Mouse (Mus musculus): ENCODE results near the gene Gm2564.
"Not testable (repeated sequence)": the region's sequence is repeated elsewhere in the genome, so short reads cannot be mapped to it uniquely, and the experiment has no call there.

The Gm2564 gene

GRCm38 (mm10) chr4:42629419-42629818, at the start of gene Gm2564:
TSS of gene Gm2564 (plus strand) at chr4:42629719.
- DNase-seq (ENCODE audit: low spot score), result not testable (repeated sequence)

GRCm38 (mm10) chr4:42611895-42612294, 17.6 kb upstream of the Gm2564 start, which contains the start of gene Gm10591:
TSS of gene Gm10591 (plus strand) at chr4:42612195.
- DNase-seq (ENCODE audit: low spot score), result not testable (repeated sequence)

GRCm38 (mm10) chr4:42654951-42655350, 25.4 kb downstream of the Gm2564 start, which contains the start of gene Ccl27b:
TSS of gene Ccl27b (plus strand) at chr4:42655251.
- not testable (repeated sequence) for DNase-seq (ENCODE audit: low spot score)

- DNase-seq (ENCODE audit: low spot score), result not testable (repeated sequence)
These were observed 32.3 kb downstream of the Gm2564 start, which contains the start of gene Il11ra2 for GRCm38 (mm10) chr4:42661793-42662192. TSS of gene Il11ra2 (minus strand) at chr4:42661893.

- not testable (repeated sequence) for DNase-seq (ENCODE audit: low spot score)
These were observed 45.9 kb downstream of the Gm2564 start for GRCm38 (mm10) chr4:42675415-42675814.

GRCm38 (mm10) chr4:42679365-42679764, 49.8 kb downstream of the Gm2564 start:
- DNase-seq (ENCODE audit: low spot score), result not testable (repeated sequence)

GRCm38 (mm10) chr4:42680374-42681356, 51.1 kb downstream of the Gm2564 start:
- DNase-seq (ENCODE audit: low spot score), result not testable (repeated sequence)

Measured in ovary, postnatal 10 days (tissue).